Mouse (Mus musculus) heart, embryonic 13.5 days (tissue): ENCODE data around the gene Batf. TPM values are rescaled to one million over a fixed set of nuclear protein-coding genes. Genes with fewer than 3 reads are reported as not detected.
A peak's percentile ranks its signal among the peaks of the same experiment; 100 is the strongest.

Source experiments
- ATAC-seq: fragments of 200-750 bp; cut with Nextera tagmentation; 2 replicates; pipeline ENCODE4 v1.8.0; 2017; ENCODE audit warnings: moderate TSS enrichment; ENCODE audit not compliant: insufficient number of reproducible peaks, low FRiP score, low TSS enrichment; ENCODE audit errors: extremely low read depth
- H3K27ac ChIP-seq: fragments of 300-500 bp; sonication (generic); replicated peaks from 2 replicates; pipeline ENCODE4 v1.5.1; 2015; ENCODE audit warnings: moderate library complexity, mild to moderate bottlenecking, inconsistent platforms
- H3K27me3 ChIP-seq: fragments of 300-500 bp; sonication (generic); replicated peaks from 2 replicates; pipeline ENCODE4 v1.6.1; 2015; ENCODE audit warnings: mild to moderate bottlenecking, inconsistent platforms
- H3K36me3 ChIP-seq: fragments of 300-500 bp; sonication (generic); 2 replicates; pipeline ENCODE4 v1.6.1; 2015; ENCODE audit warnings: mild to moderate bottlenecking, inconsistent platforms
- H3K4me1 ChIP-seq: fragments of 300-500 bp; sonication (generic); 2 replicates; pipeline ENCODE4 v1.6.1; 2015; ENCODE audit warnings: inconsistent platforms
- H3K4me2 ChIP-seq: fragments of 300-500 bp; sonication (generic); 2 replicates; pipeline ENCODE4 v1.6.1; 2015; ENCODE audit warnings: inconsistent platforms, mild to moderate bottlenecking, moderate library complexity
- H3K4me3 ChIP-seq: fragments of 300-500 bp; sonication (generic); 2 replicates; pipeline ENCODE4 v1.5.1; 2015; ENCODE audit warnings: moderate library complexity, mild to moderate bottlenecking, inconsistent platforms
- H3K9ac ChIP-seq: fragments of 300-500 bp; sonication (generic); 2 replicates; pipeline ENCODE4 v1.6.1; 2015; ENCODE audit warnings: inconsistent platforms, mild to moderate bottlenecking, moderate library complexity
- H3K9me3 ChIP-seq: fragments of 300-500 bp; sonication (generic); 2 replicates; pipeline ENCODE4 v1.6.1; 2016; ENCODE audit warnings: inconsistent platforms
- WGBS: fragments of 180-500 bp; shearing (Covaris S2); methylation state at CpG from one replicate; pipeline ENCODE4 v1.1.7; 2015; ENCODE audit warnings: mixed read lengths; 5-methylcytosine and 5-hydroxymethylcytosine counted together
- polyA plus RNA-seq: library from polyadenylated mRNA; unstranded; fragments of >200 nt; fragmentation: Nextera tagmentation; extraction: Ambion mirVana; gene quantifications from 2 replicates; pipeline ENCODE4 v1.2.1, GENCODE M21; 2015

The Batf gene
- polyA plus RNA-seq, 1 experiment from 2014 or later: 6.7 TPM

- H3K4me3 ChIP-seq: peak overlapping the region; percentile 57
- ATAC-seq: peak; percentile 74; the same call in 1 of the 2 replicates
- H3K4me2 ChIP-seq: peak overlapping the region; percentile 88
- peak overlapping the region; percentile 84 for H3K27ac ChIP-seq
- 5% methylated on average over 20 of the region's 20 CpGs for WGBS
- peak overlapping the region; percentile 85 for H3K9ac ChIP-seq
- peaks cover 27% of the 10 kb centered on the region for H3K4me1 ChIP-seq
- H3K27me3 ChIP-seq: peaks cover 4% of the 10 kb centered on the region; the same call in 1 of the 2 replicates
- H3K9me3 ChIP-seq: no peaks in the 10 kb centered on the region
- no peaks in the 10 kb centered on the region for H3K36me3 ChIP-seq
These were observed 18.7 kb downstream of the Batf start for GRCm38 (mm10) chr12:85705002-85705830.

GRCm38 (mm10) chr12:85705831-85706530 is 19.5 kb downstream of the Batf start:
- Histone ChIP-seq H3K36me3 (no peaks in the 10 kb centered on the region), H3K9me3 (no peaks in the 10 kb centered on the region), H3K27ac (peak overlapping the region; percentile 84), H3K9ac (peak overlapping the region; percentile 85), H3K4me1 (peaks cover 27% of the 10 kb centered on the region), H3K27me3 (peaks cover 4% of the 10 kb centered on the region; the same call in 1 of the 2 replicates), H3K4me3 (peak overlapping the region; percentile 57), H3K4me2 (peak overlapping the region; percentile 88)
- ATAC-seq: no peak
- WGBS: 16% methylated on average over 17 of the region's 17 CpGs

GRCm38 (mm10) chr12:85706906-85707305 is 20.4 kb downstream of the Batf start:
- no peaks in the 10 kb centered on the region for H3K9me3 ChIP-seq
- H3K9ac ChIP-seq: no peak overlapping the region
- H3K36me3 ChIP-seq: no peaks in the 10 kb centered on the region
- no peak overlapping the region for H3K27ac ChIP-seq
- H3K4me2 ChIP-seq: no peak overlapping the region
- WGBS: 59% methylated on average over 4 of the region's 4 CpGs
- peaks cover 27% of the 10 kb centered on the region for H3K4me1 ChIP-seq
- no peak for ATAC-seq
- no peak overlapping the region for H3K4me3 ChIP-seq
- H3K27me3 ChIP-seq: peaks cover 4% of the 10 kb centered on the region; the same call in 1 of the 2 replicates

- H3K27ac ChIP-seq: no peak overlapping the region
- peaks cover 27% of the 10 kb centered on the region for H3K4me1 ChIP-seq
- ATAC-seq: no peak
- H3K4me3 ChIP-seq: no peak overlapping the region
- no peak overlapping the region for H3K9ac ChIP-seq
- H3K4me2 ChIP-seq: no peak overlapping the region
- WGBS: 92% methylated on average over 11 of the region's 11 CpGs
- H3K9me3 ChIP-seq: no peaks in the 10 kb centered on the region
- peaks cover 4% of the 10 kb centered on the region; the same call in 1 of the 2 replicates for H3K27me3 ChIP-seq
- H3K36me3 ChIP-seq: no peaks in the 10 kb centered on the region
These were observed 20.9 kb downstream of the Batf start for GRCm38 (mm10) chr12:85707391-85707790.

GRCm38 (mm10) chr12:85708556-85708955 is 22.1 kb downstream of the Batf start:
- 75% methylated on average over 12 of the region's 12 CpGs for WGBS
- Histone ChIP-seq H3K9ac (no peak overlapping the region), H3K4me1 (peaks cover 25% of the 10 kb centered on the region), H3K27ac (no peak overlapping the region), H3K4me3 (no peak overlapping the region), H3K36me3 (no peaks in the 10 kb centered on the region), H3K9me3 (no peaks in the 10 kb centered on the region), H3K4me2 (no peak overlapping the region), H3K27me3 (peaks cover 4% of the 10 kb centered on the region; the same call in 1 of the 2 replicates)
- ATAC-seq: no peak

GRCm38 (mm10) chr12:85710695-85711094 is 24.2 kb downstream of the Batf start:
- Histone ChIP-seq H3K9me3 (no peaks in the 10 kb centered on the region), H3K4me3 (no peak overlapping the region), H3K9ac (no peak overlapping the region), H3K27me3 (peaks cover 4% of the 10 kb centered on the region; the same call in 1 of the 2 replicates), H3K36me3 (no peaks in the 10 kb centered on the region), H3K4me1 (peaks cover 12% of the 10 kb centered on the region), H3K4me2 (no peak overlapping the region), H3K27ac (no peak overlapping the region)
- WGBS: 70% methylated on average over 7 of the region's 7 CpGs
- ATAC-seq: no peak

- Histone ChIP-seq H3K4me2 (no peak overlapping the region), H3K27me3 (0 out of 2 replicates have a peak, but pooled peaks cover 4% of the 10 kb centered on the region), H3K27ac (no peak overlapping the region), H3K9ac (no peak overlapping the region), H3K36me3 (no peaks in the 10 kb centered on the region), H3K9me3 (no peaks in the 10 kb centered on the region), H3K4me3 (no peak overlapping the region), H3K4me1 (no peaks in the 10 kb centered on the region)
- WGBS: 75% methylated on average over 2 of the region's 2 CpGs
- no peak for ATAC-seq
These were observed 26.1 kb downstream of the Batf start for GRCm38 (mm10) chr12:85712587-85712986.

GRCm38 (mm10) chr12:85714126-85714525 is 27.7 kb downstream of the Batf start:
- WGBS: 78% methylated on average over 5 of the region's 5 CpGs

GRCm38 (mm10) chr12:85725306-85725705 is 38.8 kb downstream of the Batf start:
- no peak overlapping the region for H3K4me3 ChIP-seq
- WGBS: 49% methylated on average over 4 of the region's 4 CpGs
- H3K27ac ChIP-seq: no peak overlapping the region
- no peak overlapping the region for H3K9ac ChIP-seq
- ATAC-seq: no peak
- 0 out of 2 replicates have a peak, but pooled peaks cover 4% of the 10 kb centered on the region for H3K9me3 ChIP-seq
- no peaks in the 10 kb centered on the region for H3K36me3 ChIP-seq
- H3K4me1 ChIP-seq: peaks cover 20% of the 10 kb centered on the region
- H3K27me3 ChIP-seq: 0 out of 2 replicates have a peak, but pooled peaks cover 3% of the 10 kb centered on the region
- H3K4me2 ChIP-seq: no peak overlapping the region

More at GRCm38 (mm10) chr12:85714126-85714525, 27.7 kb downstream of the Batf start:
- Histone ChIP-seq H3K27me3 (no peaks in the 10 kb centered on the region), H3K36me3 (no peaks in the 10 kb centered on the region), H3K4me2 (no peak overlapping the region), H3K4me3 (no peak overlapping the region), H3K4me1 (no peaks in the 10 kb centered on the region), H3K27ac (no peak overlapping the region), H3K9ac (no peak overlapping the region), H3K9me3 (no peaks in the 10 kb centered on the region)
- ATAC-seq: no peak

GRCm38 (mm10) chr12:85726729-85727397 is 40.4 kb downstream of the Batf start:
- ATAC-seq: no peak
- H3K27ac ChIP-seq: no peak overlapping the region
- no peak overlapping the region for H3K9ac ChIP-seq
- peaks cover 20% of the 10 kb centered on the region for H3K4me1 ChIP-seq
- H3K9me3 ChIP-seq: no peaks in the 10 kb centered on the region
- no peak overlapping the region for H3K4me3 ChIP-seq
- H3K4me2 ChIP-seq: no peak overlapping the region
- no peaks in the 10 kb centered on the region for H3K36me3 ChIP-seq
- 0 out of 2 replicates have a peak, but pooled peaks cover 3% of the 10 kb centered on the region for H3K27me3 ChIP-seq
- 33% methylated on average over 6 of the region's 6 CpGs for WGBS

GRCm38 (mm10) chr12:85728181-85728580 is 41.7 kb downstream of the Batf start:
- 70% methylated on average over 7 of the region's 7 CpGs for WGBS
- Histone ChIP-seq H3K36me3 (no peaks in the 10 kb centered on the region), H3K9me3 (no peaks in the 10 kb centered on the region), H3K4me3 (no peak overlapping the region), H3K4me2 (no peak overlapping the region), H3K9ac (no peak overlapping the region), H3K4me1 (peaks cover 20% of the 10 kb centered on the region), H3K27ac (no peak overlapping the region), H3K27me3 (0 out of 2 replicates have a peak, but pooled peaks cover 3% of the 10 kb centered on the region)
- ATAC-seq: no peak
